Mouse (Mus musculus) erythroid progenitor cell, adult 5-6 weeks (primary cell): ENCODE results near the gene Fam161a. TPM values are rescaled to one million over a fixed set of nuclear protein-coding genes. Genes with fewer than 3 reads are reported as not detected.
"Not testable (repeated sequence)": the region's sequence is repeated elsewhere in the genome, so short reads cannot be mapped to it uniquely, and the experiment has no call there.

Experiments
- ATAC-seq: replicated peaks from 2 replicates; pipeline ENCODE4 v1.8.0; 2016; ENCODE audit warnings: moderate number of reproducible peaks, mild to moderate bottlenecking, moderate TSS enrichment, inconsistent platforms; ENCODE audit not compliant: poor library complexity, low FRiP score, severe bottlenecking
- total RNA-seq, 2 experiments: library from RNA; stranded (forward) in 1 of 2; stranded (reverse) in 1 of 2; fragments of 150-400 nt in 1 of 2; fragments of 186-747, 209-891 nt in 1 of 2; gene quantifications; 2 replicates each; pipeline versions ENCODE4 v1.2.3 to v1.2.4; 2015 to 2017; ENCODE audit warnings: low replicate concordance in 2 of 2

Fam161a gene
- total RNA-seq, 2 experiments from 2014 or later = 8.0 to 19.2 TPM

GRCm38 (mm10) chr11:23047252-23047651 lies 39.9 kb downstream of the Fam161a start:
- ATAC-seq = no peak

GRCm38 (mm10) chr11:23047663-23048582 lies 40.6 kb downstream of the Fam161a start:
- ATAC-seq = no peak

DNA sequence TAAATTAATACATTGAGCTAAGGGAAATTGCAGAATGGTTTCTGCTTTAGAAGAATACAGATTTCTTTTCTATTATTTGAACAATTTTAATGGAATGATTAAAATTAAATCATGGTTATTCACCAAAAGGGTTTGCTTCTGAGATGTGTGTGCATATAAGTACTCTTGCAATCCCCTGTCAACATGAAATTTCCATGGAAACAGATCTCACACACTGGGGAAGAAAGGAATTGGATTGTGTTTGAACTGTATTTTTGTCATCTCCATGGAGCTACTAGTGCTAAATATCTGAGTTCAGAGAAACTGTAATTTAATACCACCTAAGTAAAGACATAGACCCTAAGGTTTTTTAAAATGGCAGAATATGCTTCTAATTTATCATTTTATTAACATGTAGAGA lies 42.3 kb downstream of the Fam161a start:
- ATAC-seq = no peak

DNA sequence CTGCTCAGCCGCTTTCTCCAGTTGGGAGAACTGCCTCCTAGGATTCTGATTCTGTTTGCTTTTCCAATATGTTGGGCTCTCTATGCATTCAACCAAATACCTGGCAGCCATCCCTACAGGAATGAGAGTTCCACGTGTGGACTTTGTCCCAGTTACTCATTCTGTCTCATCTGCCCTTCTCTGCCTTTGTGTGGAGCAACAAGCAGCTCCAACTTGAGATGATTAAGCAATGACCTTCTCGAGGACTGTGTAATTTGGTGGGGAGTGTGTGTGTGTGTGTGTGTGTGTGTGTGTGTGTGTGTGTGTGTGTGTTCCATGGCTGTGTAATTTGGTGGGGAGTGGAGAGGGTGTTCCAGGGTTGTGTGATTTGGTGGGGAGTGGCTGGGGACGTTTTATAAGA lies 45.0 kb downstream of the Fam161a start:
- no peak for ATAC-seq

- ATAC-seq = no peak
Observed at GRCm38 (mm10) chr11:23063153-23063552, 55.8 kb downstream of the Fam161a start.

DNA sequence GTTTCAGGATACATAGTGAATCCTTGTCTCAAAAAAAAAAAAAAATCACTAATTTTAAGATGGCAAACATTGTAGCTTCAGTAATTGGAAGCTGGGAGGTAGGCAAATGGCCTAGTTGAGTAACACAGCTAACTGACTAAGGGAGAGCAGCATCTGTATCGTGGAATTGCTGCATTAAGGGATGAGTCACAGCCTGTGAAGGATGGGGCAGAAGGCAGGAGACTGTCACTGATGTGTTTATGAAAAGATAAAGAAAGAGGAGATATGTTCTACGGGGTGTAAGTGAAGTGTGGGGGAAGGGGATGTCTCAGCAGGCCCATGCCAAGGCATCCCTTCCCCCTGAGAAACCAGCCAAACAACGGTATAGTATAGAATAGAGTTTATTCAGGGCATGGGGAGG lies 56.5 kb downstream of the Fam161a start:
- ATAC-seq = no peak

DNA sequence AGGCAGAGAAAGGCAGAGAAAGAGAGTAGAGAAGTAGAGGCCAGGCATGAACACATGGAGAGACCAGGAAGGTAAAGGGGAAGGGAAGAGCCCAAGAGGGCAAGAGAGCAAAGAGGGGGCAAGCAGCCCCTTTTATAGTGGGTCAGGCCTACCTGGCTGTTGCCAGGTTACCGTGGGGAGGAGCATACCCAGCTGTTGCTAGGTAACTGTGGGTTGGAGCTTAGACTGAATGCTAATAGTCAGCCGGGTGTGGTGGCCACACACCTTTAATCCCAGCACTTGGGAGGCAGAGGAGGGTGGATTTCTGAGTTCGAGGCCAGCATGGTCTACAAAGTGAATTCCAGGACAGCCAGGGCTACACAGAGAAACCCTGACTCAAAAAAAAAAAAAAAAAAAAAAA lies 56.9 kb downstream of the Fam161a start:
- ATAC-seq = not testable (repeated sequence)

GRCm38 (mm10) chr11:23065167-23065668 lies 57.9 kb downstream of the Fam161a start:
- no peak for ATAC-seq

GRCm38 (mm10) chr11:23067395-23068136 lies 60.2 kb downstream of the Fam161a start:
- ATAC-seq = peak; percentile 99

GRCm38 (mm10) chr11:23068201-23068600 lies 60.9 kb downstream of the Fam161a start:
- no peak for ATAC-seq

GRCm38 (mm10) chr11:23068986-23069385 lies 61.7 kb downstream of the Fam161a start:
- not testable (repeated sequence) for ATAC-seq

- no peak for ATAC-seq
Observed at GRCm38 (mm10) chr11:23074841-23075240, 67.5 kb downstream of the Fam161a start.

- ATAC-seq = no peak
Observed at GRCm38 (mm10) chr11:23078541-23078940, 71.2 kb downstream of the Fam161a start.

Other genes starting within 250 kb of the Fam161a start
- gene B3gnt2, start 146.6 kb upstream of the Fam161a start, total RNA-seq (2015; ENCODE audit: low replicate concordance) = 0.42 TPM in 1 of 2 replicates, not detected in the other
- gene B3gnt2, start 146.6 kb upstream of the Fam161a start, total RNA-seq (2017; ENCODE audit: low replicate concordance) = 4.4 and 11.2 TPM in 2 replicates
- gene Zrsr1, start 35.5 kb upstream of the Fam161a start, total RNA-seq (2015; ENCODE audit: low replicate concordance) = 27.4 and 31.0 TPM in 2 replicates
- gene Zrsr1, start 35.5 kb upstream of the Fam161a start, total RNA-seq (2017; ENCODE audit: low replicate concordance) = 48.4 and 75.7 TPM in 2 replicates
- gene Gm28048, start 25.4 kb upstream of the Fam161a start, total RNA-seq (2015; ENCODE audit: low replicate concordance) = 13.0 and 16.9 TPM in 2 replicates
- gene Gm28048, start 25.4 kb upstream of the Fam161a start, total RNA-seq (2017; ENCODE audit: low replicate concordance) = 1.6 and 13.6 TPM in 2 replicates
- 38.1 and 66.7 TPM in 2 replicates for gene Commd1, start 25.1 kb upstream of the Fam161a start, total RNA-seq (2015; ENCODE audit: low replicate concordance)
- gene Commd1, start 25.1 kb upstream of the Fam161a start, total RNA-seq (2017; ENCODE audit: low replicate concordance) = 30.7 and 36.3 TPM in 2 replicates
- gene Cct4, start 17.0 kb upstream of the Fam161a start, total RNA-seq (2015; ENCODE audit: low replicate concordance) = 104 and 114 TPM in 2 replicates
- 71.1 and 77.6 TPM in 2 replicates for gene Cct4, start 17.0 kb upstream of the Fam161a start, total RNA-seq (2017; ENCODE audit: low replicate concordance)
- gene Xpo1, start 248.5 kb downstream of the Fam161a start, total RNA-seq (2015; ENCODE audit: low replicate concordance) = 111 and 145 TPM in 2 replicates
- 324 and 351 TPM in 2 replicates for gene Xpo1, start 248.5 kb downstream of the Fam161a start, total RNA-seq (2017; ENCODE audit: low replicate concordance)